Mouse (Mus musculus): ENCODE data around the gene Lhfp. TPM values are rescaled to one million over a fixed set of nuclear protein-coding genes. Genes with fewer than 3 reads are reported as not detected.
"Not testable (repeated sequence)": the region's sequence is repeated elsewhere in the genome, so short reads cannot be mapped to it uniquely, and the experiment has no call there.

The Lhfp gene
- polyA plus RNA-seq, 1 experiment from 2014 or later: 0.24 TPM

GRCm38 (mm10) chr3:53100210-53100609, 58.9 kb downstream of the Lhfp start:
- WGBS (ENCODE audit: missing documents): 86% methylated on average over 3 of the region's 3 CpGs

GRCm38 (mm10) chr3:53100803-53101202, 59.5 kb downstream of the Lhfp start:
- no peak overlapping the region for H3K4me3 ChIP-seq (ENCODE audit: inconsistent target)
- WGBS (ENCODE audit: missing documents): 91% methylated on average over 6 of the region's 6 CpGs
- H3K36me3 ChIP-seq (ENCODE audit: inconsistent target): no peaks in the 10 kb centered on the region
- H3K79me2 ChIP-seq (ENCODE audit: inconsistent target): no peaks in the 10 kb centered on the region
- H3K27ac ChIP-seq: no peak overlapping the region

More at GRCm38 (mm10) chr3:53100210-53100609, 58.9 kb downstream of the Lhfp start:
- H3K4me3 ChIP-seq (ENCODE audit: inconsistent target): no peak overlapping the region
- H3K27ac ChIP-seq: no peak overlapping the region
- no peaks in the 10 kb centered on the region for H3K79me2 ChIP-seq (ENCODE audit: inconsistent target)
- H3K36me3 ChIP-seq (ENCODE audit: inconsistent target): no peaks in the 10 kb centered on the region

DNA sequence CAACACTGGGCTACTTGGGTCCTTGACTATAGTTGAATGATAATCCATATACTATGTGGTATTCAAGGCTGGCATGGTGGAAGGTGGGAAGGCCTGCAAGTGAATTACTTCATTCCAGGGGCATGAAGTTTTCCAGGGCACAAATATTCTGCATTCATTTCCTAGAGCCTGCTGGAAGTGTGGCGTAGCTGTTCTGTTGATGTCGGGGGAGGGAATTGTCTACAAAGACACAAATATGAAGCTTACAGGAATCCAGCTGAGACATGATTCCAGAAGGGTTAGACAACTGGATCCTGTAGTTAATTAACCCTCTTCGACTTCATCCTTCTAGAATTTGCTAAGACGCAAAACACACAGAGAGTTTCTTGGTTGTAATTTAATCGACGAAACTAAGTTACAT, 60.4 kb downstream of the Lhfp start:
- WGBS (ENCODE audit: missing documents): 92% methylated on average over 6 of the region's 6 CpGs
- no peaks in the 10 kb centered on the region for H3K36me3 ChIP-seq (ENCODE audit: inconsistent target)

GRCm38 (mm10) chr3:53102131-53102756, 60.9 kb downstream of the Lhfp start:
- 43% methylated on average over 5 of the region's 5 CpGs for WGBS (ENCODE audit: missing documents)
- H3K79me2 ChIP-seq (ENCODE audit: inconsistent target): no peaks in the 10 kb centered on the region
- H3K36me3 ChIP-seq (ENCODE audit: inconsistent target): no peaks in the 10 kb centered on the region
- H3K4me3 ChIP-seq (ENCODE audit: inconsistent target): no peak overlapping the region
- H3K27ac ChIP-seq: no peak overlapping the region

More for the DNA sequence above, 60.4 kb downstream of the Lhfp start:
- no peak overlapping the region for H3K27ac ChIP-seq
- H3K79me2 ChIP-seq (ENCODE audit: inconsistent target): no peaks in the 10 kb centered on the region
- no peak overlapping the region for H3K4me3 ChIP-seq (ENCODE audit: inconsistent target)

DNA sequence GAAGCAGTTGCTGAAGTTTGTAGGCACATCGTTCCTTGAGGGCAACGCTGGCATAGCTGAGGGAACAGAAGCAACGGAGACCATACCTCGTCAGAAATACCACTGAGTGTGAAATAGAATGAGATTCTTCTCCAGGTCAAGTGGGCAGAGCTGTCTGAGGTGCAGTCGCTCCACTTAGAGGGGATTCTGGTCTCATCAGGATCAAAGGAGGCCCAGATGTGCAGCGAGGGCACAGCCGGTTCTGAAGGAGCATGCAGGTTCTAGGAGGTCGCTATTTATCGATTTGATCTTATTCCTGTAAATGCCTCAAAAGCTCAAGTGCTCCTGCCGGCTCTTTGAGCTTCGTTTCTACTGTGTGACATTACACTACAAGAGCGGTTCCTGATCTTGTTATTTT, 61.4 kb downstream of the Lhfp start:
- no peaks in the 10 kb centered on the region for H3K79me2 ChIP-seq (ENCODE audit: inconsistent target)
- H3K4me3 ChIP-seq (ENCODE audit: inconsistent target): no peak overlapping the region
- H3K27ac ChIP-seq: no peak overlapping the region
- WGBS (ENCODE audit: missing documents): 29% methylated on average over 12 of the region's 12 CpGs
- H3K36me3 ChIP-seq (ENCODE audit: inconsistent target): no peaks in the 10 kb centered on the region

- Histone ChIP-seq H3K79me2 (ENCODE audit: inconsistent target) (no peaks in the 10 kb centered on the region), H3K4me3 (ENCODE audit: inconsistent target) (no peak overlapping the region), H3K36me3 (ENCODE audit: inconsistent target) (no peaks in the 10 kb centered on the region), H3K27ac (no peak overlapping the region)
- WGBS (ENCODE audit: missing documents): 71% methylated on average over 11 of the region's 11 CpGs
These were observed 67.5 kb downstream of the Lhfp start for GRCm38 (mm10) chr3:53108594-53109373.

DNA sequence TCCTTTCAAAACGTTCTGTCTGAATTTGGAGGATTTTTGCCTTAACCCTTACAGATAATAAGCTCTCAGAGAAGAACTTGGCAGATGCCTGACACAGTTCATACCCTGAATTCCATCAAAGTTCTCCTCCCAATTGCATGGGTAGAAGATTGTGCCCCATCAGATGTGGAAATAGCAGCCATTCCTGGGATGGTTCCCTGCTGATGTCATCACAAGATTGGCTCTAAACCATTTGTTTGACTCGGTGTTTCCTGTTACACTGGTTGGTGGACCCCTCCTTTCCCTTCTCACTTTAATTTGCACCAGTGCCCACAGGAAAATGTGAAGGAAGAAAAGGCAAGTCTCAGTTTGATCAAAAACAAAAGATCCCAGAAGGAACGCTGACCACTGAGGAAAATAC, 68.6 kb downstream of the Lhfp start:
- no peak overlapping the region for H3K4me3 ChIP-seq (ENCODE audit: inconsistent target)
- H3K79me2 ChIP-seq (ENCODE audit: inconsistent target): no peaks in the 10 kb centered on the region
- H3K27ac ChIP-seq: no peak overlapping the region
- 34% methylated on average over 3 of the region's 3 CpGs for WGBS (ENCODE audit: missing documents)
- no peaks in the 10 kb centered on the region for H3K36me3 ChIP-seq (ENCODE audit: inconsistent target)

DNA sequence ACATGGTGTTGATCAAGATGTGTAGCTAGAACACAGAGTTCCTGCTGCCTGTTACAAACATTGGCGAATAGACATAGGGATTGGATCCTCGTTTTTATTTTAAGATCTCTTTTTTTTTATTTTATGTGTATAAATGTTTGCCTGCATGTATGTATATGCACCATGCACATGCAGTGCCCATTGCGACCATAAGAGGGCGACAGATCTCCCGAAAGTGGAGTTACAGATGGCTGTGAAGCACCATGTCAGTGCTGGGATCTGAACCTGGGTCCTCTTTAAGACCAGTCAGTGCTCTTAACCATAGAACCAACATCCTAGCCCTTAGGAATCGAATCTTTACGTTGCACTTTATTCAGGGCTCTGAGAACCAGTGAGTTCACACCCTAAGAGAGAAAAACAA, 70.7 kb downstream of the Lhfp start:
- Histone ChIP-seq H3K4me3 (ENCODE audit: inconsistent target) (no peak overlapping the region), H3K36me3 (ENCODE audit: inconsistent target) (no peaks in the 10 kb centered on the region), H3K27ac (no peak overlapping the region), H3K79me2 (ENCODE audit: inconsistent target) (no peaks in the 10 kb centered on the region)
- whole genome bisulfite sequencing (ENCODE audit: missing documents): 89% methylated on average over 7 of the region's 7 CpGs

- WGBS (ENCODE audit: missing documents): 82% methylated on average over 5 of the region's 9 CpGs
- not testable (repeated sequence) for H3K4me3 ChIP-seq (ENCODE audit: inconsistent target); H3K79me2 ChIP-seq (ENCODE audit: inconsistent target); H3K36me3 ChIP-seq (ENCODE audit: inconsistent target); H3K27ac ChIP-seq
These were observed 77.4 kb downstream of the Lhfp start for GRCm38 (mm10) chr3:53118755-53119154.

- 95% methylated on average over 6 of the region's 6 CpGs for WGBS (ENCODE audit: missing documents)
- no peaks in the 10 kb centered on the region for H3K36me3 ChIP-seq (ENCODE audit: inconsistent target)
- no peak overlapping the region for H3K4me3 ChIP-seq (ENCODE audit: inconsistent target)
- H3K79me2 ChIP-seq (ENCODE audit: inconsistent target): no peaks in the 10 kb centered on the region
- no peak overlapping the region for H3K27ac ChIP-seq
These were observed 78.7 kb downstream of the Lhfp start for GRCm38 (mm10) chr3:53119978-53120377.

DNA sequence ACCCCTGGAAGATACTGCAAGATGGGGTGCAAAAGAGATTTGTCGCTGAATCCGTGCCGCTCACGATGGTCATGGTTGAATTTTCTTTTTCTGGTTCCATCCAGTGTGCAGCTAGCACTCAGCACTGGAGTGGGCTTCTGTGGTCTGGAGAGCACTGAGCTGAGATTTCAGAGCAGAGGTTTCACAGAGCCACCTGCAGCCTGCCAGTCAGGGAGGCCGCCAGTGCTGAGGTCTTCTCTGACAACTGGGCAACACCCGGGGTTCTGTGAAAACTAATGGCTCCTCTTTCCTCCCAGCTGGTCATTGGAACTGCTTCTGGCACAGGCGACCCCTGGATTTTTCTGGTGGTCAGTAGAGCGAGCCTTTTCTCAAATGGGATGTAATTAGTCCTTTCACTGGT, 84.2 kb downstream of the Lhfp start:
- Histone ChIP-seq H3K79me2 (ENCODE audit: inconsistent target) (no peaks in the 10 kb centered on the region), H3K27ac (no peak overlapping the region), H3K4me3 (ENCODE audit: inconsistent target) (no peak overlapping the region), H3K36me3 (ENCODE audit: inconsistent target) (no peaks in the 10 kb centered on the region)
- WGBS (ENCODE audit: missing documents): 79% methylated on average over 8 of the region's 8 CpGs

- WGBS (ENCODE audit: missing documents): 96% methylated on average over 2 of the region's 2 CpGs
- Histone ChIP-seq H3K4me3 (ENCODE audit: inconsistent target) (no peak overlapping the region), H3K27ac (no peak overlapping the region), H3K79me2 (ENCODE audit: inconsistent target) (no peaks in the 10 kb centered on the region), H3K36me3 (ENCODE audit: inconsistent target) (no peaks in the 10 kb centered on the region)
These were observed 97.5 kb downstream of the Lhfp start for GRCm38 (mm10) chr3:53138785-53139184.

DNA sequence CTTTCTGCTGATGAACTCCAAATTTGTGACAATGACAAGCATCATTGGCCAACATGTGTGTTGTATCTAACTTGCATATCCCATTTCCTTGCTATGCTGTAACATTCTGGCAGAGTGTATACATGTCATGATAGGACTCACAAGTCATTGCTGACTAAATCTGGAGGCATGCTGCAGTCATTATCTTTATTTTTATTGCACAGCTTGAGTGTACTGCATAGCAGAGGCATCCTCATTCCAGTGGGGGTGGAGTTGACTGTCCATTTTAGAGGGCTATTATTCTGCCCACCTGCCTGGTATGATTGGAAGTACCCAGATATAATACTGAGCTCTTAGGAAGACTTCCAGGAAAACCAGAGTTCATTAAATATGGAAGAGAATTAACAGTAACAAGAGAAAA, 97.9 kb downstream of the Lhfp start:
- H3K36me3 ChIP-seq (ENCODE audit: inconsistent target): no peaks in the 10 kb centered on the region
- no peak overlapping the region for H3K27ac ChIP-seq
- no peak overlapping the region for H3K4me3 ChIP-seq (ENCODE audit: inconsistent target)
- no peaks in the 10 kb centered on the region for H3K79me2 ChIP-seq (ENCODE audit: inconsistent target)

GRCm38 (mm10) chr3:53139642-53140041, 98.3 kb downstream of the Lhfp start:
- H3K27ac ChIP-seq: no peak overlapping the region
- WGBS (ENCODE audit: missing documents): 76% methylated on average over 5 of the region's 5 CpGs
- no peaks in the 10 kb centered on the region for H3K79me2 ChIP-seq (ENCODE audit: inconsistent target)
- no peak overlapping the region for H3K4me3 ChIP-seq (ENCODE audit: inconsistent target)
- no peaks in the 10 kb centered on the region for H3K36me3 ChIP-seq (ENCODE audit: inconsistent target)

DNA sequence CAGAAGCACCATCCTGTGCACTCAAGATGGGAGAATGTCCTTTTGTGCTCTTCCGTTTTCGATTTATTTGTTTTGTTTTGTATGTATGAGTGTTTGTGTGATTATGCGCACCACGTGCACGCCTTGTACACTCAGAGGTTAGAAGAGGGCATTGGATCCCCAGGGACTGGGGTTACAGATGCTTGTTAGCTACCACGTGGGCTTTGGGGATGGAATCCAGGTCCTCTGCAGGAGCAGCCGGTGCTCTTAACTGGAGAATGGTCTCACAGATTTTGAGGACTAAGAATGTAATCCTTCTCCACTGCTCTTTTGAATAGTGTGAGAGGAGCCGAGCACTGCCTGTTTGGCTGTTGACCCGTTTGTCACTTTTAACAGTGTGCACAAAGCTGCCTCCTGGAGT, 101.2 kb downstream of the Lhfp start:
- no peak overlapping the region for H3K4me3 ChIP-seq (ENCODE audit: inconsistent target)
- no peaks in the 10 kb centered on the region for H3K36me3 ChIP-seq (ENCODE audit: inconsistent target)
- H3K79me2 ChIP-seq (ENCODE audit: inconsistent target): no peaks in the 10 kb centered on the region
- 89% methylated on average over 9 of the region's 9 CpGs for WGBS (ENCODE audit: missing documents)
- H3K27ac ChIP-seq: no peak overlapping the region
